Mouse (Mus musculus) limb, embryonic 12.5 days (tissue): Measurements from ENCODE around the gene Olfr1506. TPM values are rescaled to one million over a fixed set of nuclear protein-coding genes. Genes with fewer than 3 reads are reported as not detected.
"Not testable (repeated sequence)": the region's sequence is repeated elsewhere in the genome, so short reads cannot be mapped to it uniquely, and the experiment has no call there.

Experiments
- ATAC-seq: fragments of 200-750 bp; cut with Nextera tagmentation; 2 replicates; pipeline ENCODE4 v1.8.0; 2017; ENCODE audit warnings: low read depth, moderate TSS enrichment; ENCODE audit not compliant: insufficient number of reproducible peaks, insufficient read depth, low FRiP score, low TSS enrichment
- H3K27ac ChIP-seq: fragments of 300-500 bp; sonication (generic); 2 replicates; pipeline ENCODE4 v1.5.1; 2016; ENCODE audit warnings: mild to moderate bottlenecking, moderate library complexity
- H3K27me3 ChIP-seq: fragments of 300-500 bp; sonication (generic); 2 replicates; pipeline ENCODE4 v1.6.1; 2016; ENCODE audit warnings: mild to moderate bottlenecking, moderate library complexity
- H3K36me3 ChIP-seq: fragments of 300-500 bp; sonication (generic); 2 replicates; pipeline ENCODE4 v1.6.1; 2016; ENCODE audit warnings: mild to moderate bottlenecking, moderate library complexity
- H3K4me1 ChIP-seq: fragments of 300-500 bp; sonication (generic); replicated peaks from 2 replicates; pipeline ENCODE4 v1.6.1; 2016
- H3K4me2 ChIP-seq: fragments of 300-500 bp; sonication (generic); 2 replicates; pipeline ENCODE4 v1.6.1; 2016; ENCODE audit warnings: mild to moderate bottlenecking, moderate library complexity
- H3K4me3 ChIP-seq: fragments of 300-500 bp; sonication (generic); replicated peaks from 2 replicates; pipeline ENCODE4 v1.5.1; 2016; ENCODE audit warnings: mild to moderate bottlenecking
- H3K9ac ChIP-seq: fragments of 300-500 bp; sonication (generic); replicated peaks from 2 replicates; pipeline ENCODE4 v1.6.1; 2016; ENCODE audit warnings: mild to moderate bottlenecking, moderate library complexity
- H3K9me3 ChIP-seq: fragments of 300-500 bp; sonication (generic); 2 replicates; pipeline ENCODE4 v1.6.1; 2016; ENCODE audit warnings: mild to moderate bottlenecking, moderate library complexity
- WGBS: fragments of 180-500 bp; shearing (Covaris S2); methylation state at CpG from one replicate; pipeline ENCODE4 v1.1.7; 2016; 5-methylcytosine and 5-hydroxymethylcytosine counted together
- polyA plus RNA-seq: library from polyadenylated mRNA; unstranded; fragments of >200 nt; fragmentation: Nextera tagmentation; extraction: Ambion mirVana; gene quantifications from 2 replicates; pipeline ENCODE4 v1.2.1, GENCODE M21; 2016

Gene Olfr1506
- polyA plus RNA-seq: not detected in 2 replicates

DNA sequence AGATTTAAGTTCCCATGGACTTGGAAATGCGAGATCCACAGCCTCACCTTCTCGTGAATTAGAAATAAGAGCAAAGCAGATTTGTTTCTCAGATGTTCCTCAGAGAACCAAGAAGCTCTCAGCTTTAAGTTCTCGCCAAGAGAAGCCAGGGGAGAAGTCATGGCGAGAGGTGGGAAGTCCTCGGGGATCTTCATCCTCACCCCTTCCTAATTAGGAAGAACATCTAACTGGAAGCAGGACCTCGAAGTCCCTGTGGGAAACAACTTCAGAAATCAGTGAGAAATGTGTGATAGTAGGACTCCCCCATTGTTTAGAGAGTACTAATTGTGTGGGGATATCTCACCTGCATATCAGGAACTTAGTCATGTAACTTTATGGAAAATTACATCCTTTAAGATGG lies at the start of gene Olfr1506:
TSS of gene Olfr1506 (minus strand) at position 101 of the 400 bp plus-strand sequence.
- H3K9me3 ChIP-seq, H3K4me3 ChIP-seq, H3K27me3 ChIP-seq, ATAC-seq, H3K4me2 ChIP-seq, H3K27ac ChIP-seq, H3K36me3 ChIP-seq, H3K4me1 ChIP-seq, H3K9ac ChIP-seq: not testable (repeated sequence)
- no CpG with 5 or more reads among the region's 6 CpGs for WGBS

DNA sequence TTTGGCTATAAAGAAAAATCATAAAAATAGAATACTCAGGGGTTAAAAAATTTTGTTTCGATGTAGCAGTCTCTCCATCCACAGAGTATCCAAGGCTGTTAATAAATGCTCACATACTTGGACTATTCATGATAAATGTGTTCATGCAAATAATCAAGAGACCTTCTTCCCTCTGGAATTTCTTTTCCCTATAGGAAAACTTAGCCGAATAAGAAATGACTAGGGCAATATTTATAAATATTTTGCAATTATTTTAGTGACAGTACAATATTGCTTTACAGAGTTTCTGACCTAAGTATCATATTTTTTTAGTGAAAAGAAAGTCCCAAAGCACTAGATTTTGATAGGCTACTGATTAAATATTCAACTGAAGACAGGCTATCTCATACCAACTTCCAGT lies 46.6 kb upstream of the Olfr1506 start, which contains the start of gene Olfr1271:
TSS of gene Olfr1271 (minus strand) at position 101 of the 400 bp plus-strand sequence.
- Histone ChIP-seq H3K27ac (no peak within 1 kb of the TSS), H3K9ac (no peak within 1 kb of the TSS), H3K36me3 (no peaks in the 10 kb centered on the region), H3K9me3 (no peaks in the 10 kb centered on the region), H3K27me3 (no peaks in the 10 kb centered on the region), H3K4me3 (no peak within 1 kb of the TSS), H3K4me1 (no peaks in the 10 kb centered on the region), H3K4me2 (no peak within 1 kb of the TSS)
- ATAC-seq: no peak
- WGBS: 90% methylated on average over 2 of the region's 2 CpGs

DNA sequence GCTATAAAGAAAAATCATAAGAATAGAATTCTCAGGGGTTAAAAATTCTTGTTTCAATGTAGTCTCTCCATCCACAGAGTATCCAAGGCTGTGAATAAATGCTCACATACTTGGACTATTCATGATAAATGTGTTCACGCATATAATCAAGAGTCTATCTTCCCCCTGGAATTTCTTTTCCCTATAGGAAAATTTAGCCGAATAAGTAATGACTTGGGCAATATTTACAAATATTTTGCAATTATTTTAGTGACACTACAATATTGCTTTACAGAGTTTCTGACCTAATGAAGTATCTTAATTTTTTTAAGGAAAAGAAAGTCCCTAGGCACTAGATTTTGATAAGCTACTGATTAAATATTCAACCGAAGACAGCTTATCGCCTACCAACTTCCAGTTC lies 33.2 kb upstream of the Olfr1506 start, which contains the start of gene Olfr142:
TSS of gene Olfr142 (minus strand) at position 101 of the 400 bp plus-strand sequence.
- Histone ChIP-seq H3K9me3 (no peaks in the 10 kb centered on the region), H3K9ac (no peak within 1 kb of the TSS), H3K27ac (no peak within 1 kb of the TSS), H3K4me3 (no peak within 1 kb of the TSS), H3K27me3 (no peaks in the 10 kb centered on the region), H3K4me1 (no peaks in the 10 kb centered on the region), H3K36me3 (no peaks in the 10 kb centered on the region), H3K4me2 (no peak within 1 kb of the TSS)
- WGBS: 89% methylated on average over 4 of the region's 4 CpGs
- no peak for ATAC-seq

DNA sequence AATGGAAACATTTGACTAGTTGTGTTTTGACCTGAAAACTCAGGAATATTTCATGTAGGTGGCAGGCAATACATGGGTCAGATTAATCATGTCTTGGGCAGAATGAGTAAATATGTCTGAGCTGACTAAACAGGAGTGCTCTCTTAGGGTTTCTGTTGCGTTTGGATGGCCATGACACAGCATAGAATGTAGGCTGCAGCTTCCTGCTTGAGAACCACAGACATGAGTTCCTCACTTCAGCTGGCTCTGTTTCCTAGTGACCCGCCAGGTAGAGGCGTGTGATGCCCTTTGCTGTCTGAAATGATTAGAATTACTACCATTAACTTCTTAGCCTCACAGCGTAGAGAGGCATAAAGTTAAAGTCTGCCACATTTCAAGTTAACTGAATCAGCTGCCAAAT lies 24.7 kb downstream of the Olfr1506 start:
- H3K4me1 ChIP-seq, H3K9ac ChIP-seq, ATAC-seq, H3K4me3 ChIP-seq, H3K27me3 ChIP-seq, H3K36me3 ChIP-seq, H3K27ac ChIP-seq, H3K4me2 ChIP-seq, H3K9me3 ChIP-seq: not testable (repeated sequence)
- no CpG with 5 or more reads among the region's 4 CpGs for WGBS

DNA sequence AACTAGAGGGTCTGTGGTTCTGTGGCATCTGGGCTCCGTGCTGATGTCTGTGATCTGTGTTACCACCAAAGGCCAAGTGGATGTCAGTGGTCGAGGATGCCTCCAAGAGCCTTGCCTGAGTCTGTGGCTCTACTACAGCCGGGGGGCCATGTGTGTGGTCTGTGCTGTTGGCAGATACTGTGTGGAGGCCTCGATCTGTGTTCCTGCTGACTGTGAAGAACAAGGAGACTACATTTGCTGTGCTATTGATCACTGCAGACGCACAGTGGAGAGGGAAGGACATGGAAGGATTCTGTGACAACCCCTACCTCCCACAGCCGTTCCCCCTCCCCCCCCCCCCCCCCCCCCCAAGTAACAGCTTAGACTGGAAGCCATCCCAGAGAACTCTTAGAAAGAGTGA lies 29.0 kb downstream of the Olfr1506 start:
- H3K4me1 ChIP-seq, H3K9ac ChIP-seq, H3K27ac ChIP-seq, H3K36me3 ChIP-seq, ATAC-seq, H3K4me3 ChIP-seq, H3K9me3 ChIP-seq, H3K27me3 ChIP-seq, H3K4me2 ChIP-seq: not testable (repeated sequence)
- no CpG with 5 or more reads among the region's 6 CpGs for WGBS

DNA sequence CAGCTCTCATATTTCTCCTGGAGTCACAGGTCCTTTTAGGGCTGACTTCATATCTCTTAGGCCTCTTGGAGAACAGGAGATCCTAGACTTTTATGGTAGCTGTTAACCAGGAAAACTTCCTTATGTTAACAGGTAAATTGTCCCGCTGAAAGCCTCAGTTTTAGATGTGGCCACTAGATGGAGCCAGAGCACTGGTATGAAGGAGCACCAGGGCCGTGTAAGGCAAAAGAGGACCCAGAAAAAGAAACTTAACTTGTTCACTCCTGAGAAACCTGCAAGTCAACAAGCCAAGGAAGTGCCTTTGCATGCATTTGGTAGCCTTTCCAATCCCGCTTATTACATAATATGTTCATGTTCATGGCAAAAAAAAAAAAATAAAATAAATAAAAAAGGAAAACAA lies 29.5 kb downstream of the Olfr1506 start:
- not testable (repeated sequence) for H3K9ac ChIP-seq, H3K4me3 ChIP-seq, ATAC-seq, H3K9me3 ChIP-seq, H3K4me2 ChIP-seq, H3K27me3 ChIP-seq, H3K27ac ChIP-seq, H3K4me1 ChIP-seq, H3K36me3 ChIP-seq
- no CpG with 5 or more reads among the region's 3 CpGs for WGBS

DNA sequence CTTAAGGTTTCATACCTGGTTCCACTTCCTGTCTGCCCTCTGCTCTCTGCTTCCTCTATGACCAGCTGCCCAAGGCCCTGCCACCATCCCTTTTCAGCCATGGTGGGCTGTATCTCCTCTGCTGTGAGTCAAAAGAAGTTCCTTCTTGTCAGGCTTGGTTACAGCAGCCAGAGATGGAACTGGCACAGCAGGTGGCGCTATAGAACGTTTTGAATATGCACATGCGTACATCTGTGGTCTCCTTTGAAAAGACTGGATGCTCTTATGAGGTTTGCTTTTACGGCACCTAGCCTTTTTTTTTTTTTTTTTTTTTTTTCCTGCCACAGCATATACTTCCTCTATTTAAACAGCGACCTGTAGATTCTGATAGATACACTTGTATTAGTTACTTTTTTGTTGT lies 37.2 kb downstream of the Olfr1506 start:
- not testable (repeated sequence) for H3K27me3 ChIP-seq, ATAC-seq, H3K27ac ChIP-seq, H3K4me1 ChIP-seq, H3K4me2 ChIP-seq, H3K9me3 ChIP-seq, H3K9ac ChIP-seq, H3K36me3 ChIP-seq, H3K4me3 ChIP-seq
- no CpG with 5 or more reads among the region's 5 CpGs for WGBS

DNA sequence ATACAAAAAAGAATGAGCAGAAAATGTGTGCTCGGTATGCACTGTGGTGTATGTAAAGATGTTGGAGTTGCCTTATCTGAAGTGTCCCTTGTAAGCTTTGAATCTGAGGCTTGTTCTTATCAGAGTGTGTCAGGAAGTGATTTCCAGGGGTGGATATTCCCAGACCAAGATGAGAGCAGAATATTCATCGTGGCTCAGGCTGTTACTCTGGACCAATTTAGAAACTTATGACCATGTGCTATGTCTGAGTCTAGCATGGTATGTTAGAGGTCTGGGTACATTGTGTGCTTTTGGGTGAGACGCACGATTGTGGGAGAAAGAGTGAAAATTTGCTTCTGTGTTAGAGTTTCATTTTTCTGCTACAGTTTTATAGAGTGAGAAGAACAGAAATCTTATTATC lies 38.2 kb downstream of the Olfr1506 start:
- H3K36me3 ChIP-seq, H3K4me1 ChIP-seq, H3K27ac ChIP-seq, H3K4me3 ChIP-seq, H3K4me2 ChIP-seq, H3K9ac ChIP-seq, H3K27me3 ChIP-seq, H3K9me3 ChIP-seq, ATAC-seq: not testable (repeated sequence)
- WGBS: no CpG with 5 or more reads among the region's 4 CpGs

Other genes with a start within 250 kb of the Olfr1506 start
- not detected in 2 replicates for gene Olfr1261, start 233.3 kb downstream of the Olfr1506 start, polyA plus RNA-seq
- not detected in 2 replicates for gene Olfr1262, start 224.3 kb downstream of the Olfr1506 start, polyA plus RNA-seq
- not detected in 2 replicates for gene Olfr1263, start 212.4 kb downstream of the Olfr1506 start, polyA plus RNA-seq
- gene Olfr1264, start 198.9 kb downstream of the Olfr1506 start, polyA plus RNA-seq: not detected in 2 replicates
- not detected in 2 replicates for gene Olfr1265, start 189.2 kb downstream of the Olfr1506 start, polyA plus RNA-seq
- not detected in 2 replicates for gene Olfr140, start 160.9 kb downstream of the Olfr1506 start, polyA plus RNA-seq
- gene Olfr1269, start 103.1 kb downstream of the Olfr1506 start, polyA plus RNA-seq: not detected in 2 replicates
- not detected in 2 replicates for gene Olfr32, start 82.2 kb downstream of the Olfr1506 start, polyA plus RNA-seq
- not detected in 2 replicates for gene Olfr1270, start 71.4 kb downstream of the Olfr1506 start, polyA plus RNA-seq
- not detected in 2 replicates for gene Olfr142, start 33.1 kb upstream of the Olfr1506 start, polyA plus RNA-seq
- not detected in 2 replicates for gene Olfr1271, start 46.5 kb upstream of the Olfr1506 start, polyA plus RNA-seq
- gene Olfr1272, start 68.3 kb upstream of the Olfr1506 start, polyA plus RNA-seq: not detected in 2 replicates
- gene Gm13769, start 97.7 kb upstream of the Olfr1506 start, polyA plus RNA-seq: not detected in 2 replicates
- not detected in 2 replicates for gene Olfr1274-ps, start 174.2 kb upstream of the Olfr1506 start, polyA plus RNA-seq